Mouse (Mus musculus) left cerebral cortex, adult 6 months (tissue): ENCODE measurements around the gene Klk6. TPM values are rescaled to one million over a fixed set of nuclear protein-coding genes. Genes with fewer than 3 reads are reported as not detected.

Experiments
- long read RNA-seq, 2 experiments: library from polyadenylated mRNA; unstranded; transcript quantifications; one replicate each; pipeline ENCODE4 v2.0.0; 2019 to 2020
- polyA plus RNA-seq: library from polyadenylated mRNA; unstranded; fragments of <200 nt; fragmentation: Nextera tagmentation; gene quantifications from 2 replicates; pipeline ENCODE4 v1.2.3, GENCODE M21; 2021

Gene Klk6
- polyA plus RNA-seq = 7.3 and 12.8 TPM in 2 replicates
- long read RNA-seq, experiment 1, transcript Klk6-203 (7 exons, 1,394 nt) = major isoform, 8 of 11 reads
- long read RNA-seq, experiment 1, partial matches to known transcripts = 1 of 11 reads
- long read RNA-seq, experiment 1, other reads (novel, unspliced or antisense) = 1 of 11 reads
- long read RNA-seq, experiment 2, transcript Klk6-203 (7 exons, 1,394 nt) = major isoform, 10 of 15 reads
- long read RNA-seq, experiment 2, partial matches to known transcripts = 1 of 15 reads
- long read RNA-seq, experiment 2, other reads (novel, unspliced or antisense) = 3 of 15 reads

DNA sequence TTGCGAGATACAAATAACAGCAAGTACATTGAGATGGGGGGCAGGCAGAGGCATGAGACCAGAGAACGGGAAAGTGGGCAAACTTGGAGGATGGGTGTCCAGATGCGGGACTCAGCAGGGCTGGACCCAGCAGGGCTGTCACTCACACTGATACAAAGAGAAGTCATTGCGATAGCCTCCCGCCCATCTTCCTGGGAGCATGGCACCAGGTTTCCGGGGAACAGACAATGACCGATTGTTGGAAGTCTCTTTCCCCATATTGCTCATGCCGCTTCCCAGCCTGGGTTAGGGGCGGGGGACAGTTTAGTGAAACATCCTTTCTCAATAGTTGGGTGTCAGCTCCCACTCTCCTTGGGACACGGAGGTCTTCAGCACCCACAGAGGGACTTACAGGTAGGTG lies at the start of gene Klk6:
Gene Klk6 (plus strand): TSS at position 301 of the 400 bp plus-strand sequence.

GRCm38 (mm10) chr7:43780746-43781145 lies 43.6 kb upstream of the Klk6 start, which contains the start of gene Klk10:
TSS of gene Klk10 (plus strand) at chr7:43781035.

DNA sequence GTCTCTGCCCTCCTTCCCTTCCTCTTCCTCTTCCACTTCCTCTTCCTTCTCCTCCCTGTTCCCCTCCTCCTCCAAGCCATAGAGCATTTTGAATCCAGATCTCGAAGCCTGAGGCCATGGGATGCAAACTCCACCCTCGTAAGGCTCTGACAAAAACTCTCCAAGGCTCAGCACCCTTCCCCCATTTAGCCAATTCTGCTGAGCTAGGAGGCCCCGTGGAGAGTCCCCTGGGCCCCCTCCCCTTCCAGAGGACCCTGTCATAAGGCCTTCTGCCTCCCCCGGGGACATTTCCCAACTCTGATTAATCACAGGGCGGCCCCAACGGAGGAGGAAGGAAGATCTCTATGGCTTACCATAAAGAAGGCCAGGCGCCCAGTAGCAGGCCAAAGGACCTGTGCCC lies 32.7 kb upstream of the Klk6 start, which contains the start of gene Klk9:
Gene Klk9 (plus strand): TSS at position 301 of the 400 bp plus-strand sequence.

DNA sequence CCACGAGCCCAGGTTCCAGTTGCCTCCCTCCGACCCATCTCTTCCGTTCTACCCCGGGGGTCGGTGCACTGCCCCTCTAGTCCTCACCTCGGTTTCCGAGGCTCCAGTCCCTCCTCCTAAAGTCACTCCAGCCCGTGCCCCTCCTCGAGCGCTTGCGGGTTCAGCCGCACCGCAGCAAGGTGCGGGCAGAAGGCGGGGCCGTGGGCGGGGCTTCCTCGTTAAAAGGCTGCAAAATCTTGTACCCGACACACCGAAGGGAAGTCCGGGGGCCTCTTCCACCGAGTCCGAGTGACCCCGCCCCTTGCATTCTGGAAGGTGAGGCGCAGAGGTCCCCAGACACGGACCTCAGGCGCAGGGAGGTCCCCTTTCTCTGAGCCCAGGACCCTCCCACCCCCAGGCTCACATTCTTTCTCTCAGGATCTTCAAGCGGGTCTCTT lies 26.9 kb upstream of the Klk6 start, which contains the start of gene Klk8:
Gene Klk8 (plus strand): TSS at position 245 of the 437 bp plus-strand sequence.

GRCm38 (mm10) chr7:43810994-43811393 lies 13.3 kb upstream of the Klk6 start, which contains the start of gene Klk7:
TSS of gene Klk7 (plus strand) at chr7:43811294.

GRCm38 (mm10) chr7:43841701-43842100 lies 17.4 kb downstream of the Klk6 start, which contains the start of gene Klk5:
TSS of gene Klk5 (plus strand) at chr7:43841971.

GRCm38 (mm10) chr7:43880912-43881311 lies 56.6 kb downstream of the Klk6 start, which contains the start of gene Klk4:
TSS of gene Klk4 (plus strand) at chr7:43881160.

Other genes starting within 250 kb of the Klk6 start
- gene Zfp719, start 244.9 kb upstream of the Klk6 start, polyA plus RNA-seq = 5.4 and 5.5 TPM in 2 replicates
- gene Zfp819, start 217.3 kb upstream of the Klk6 start, polyA plus RNA-seq = not detected in 2 replicates
- not detected in 2 replicates for gene Ceacam18, start 189.8 kb upstream of the Klk6 start, polyA plus RNA-seq
- gene Siglece, start 164.3 kb upstream of the Klk6 start, polyA plus RNA-seq = 0.54 and 0.59 TPM in 2 replicates
- 5.3 and 6.3 TPM in 2 replicates for gene Ctu1, start 152.5 kb upstream of the Klk6 start, polyA plus RNA-seq
- not detected in 2 replicates for gene Klk14, start 134.1 kb upstream of the Klk6 start, polyA plus RNA-seq
- not detected in 2 replicates for gene Klk13, start 111.9 kb upstream of the Klk6 start, polyA plus RNA-seq
- gene Klk12, start 55.6 kb upstream of the Klk6 start, polyA plus RNA-seq = not detected in 2 replicates
- gene Klk11, start 49.9 kb upstream of the Klk6 start, polyA plus RNA-seq = not detected in 2 replicates
- gene Klk10, start 43.5 kb upstream of the Klk6 start, polyA plus RNA-seq = 0.15 and 0.34 TPM in 2 replicates
- not detected in 2 replicates for gene Klk9, start 32.6 kb upstream of the Klk6 start, polyA plus RNA-seq
- gene Klk8, start 26.9 kb upstream of the Klk6 start, polyA plus RNA-seq = 9.7 and 10.3 TPM in 2 replicates
- gene Klk7, start 13.2 kb upstream of the Klk6 start, polyA plus RNA-seq = not detected in 2 replicates
- not detected in 2 replicates for gene Klk5, start 17.5 kb downstream of the Klk6 start, polyA plus RNA-seq
- gene Klk4, start 56.7 kb downstream of the Klk6 start, polyA plus RNA-seq = not detected in 2 replicates
- not detected in 2 replicates for gene Klk15, start 109.2 kb downstream of the Klk6 start, polyA plus RNA-seq
- not detected in 2 replicates for gene Klk1b8, start 126.2 kb downstream of the Klk6 start, polyA plus RNA-seq
- not detected in 2 replicates for gene Klk1b1, start 142.3 kb downstream of the Klk6 start, polyA plus RNA-seq
- not detected in 2 replicates for gene Klk1b9, start 151.6 kb downstream of the Klk6 start, polyA plus RNA-seq
- not detected in 2 replicates for gene Klk1b11, start 171.4 kb downstream of the Klk6 start, polyA plus RNA-seq
- not detected in 2 replicates for gene Klk1b26, start 187.7 kb downstream of the Klk6 start, polyA plus RNA-seq
- not detected in 2 replicates for gene Klk1b27, start 227.8 kb downstream of the Klk6 start, polyA plus RNA-seq